Mouse (Mus musculus) myocyte (in vitro differentiated cells): ENCODE measurements around the gene Afg3l1. TPM values are rescaled to one million over a fixed set of nuclear protein-coding genes. Genes with fewer than 3 reads are reported as not detected.

Experiments
- H3K27me3 ChIP-seq: one replicate; pipeline ENCODE4 v1.6.1; 2011; ENCODE audit not compliant: control insufficient read depth, insufficient read depth, insufficient read length
- H3K36me3 ChIP-seq: one replicate; pipeline ENCODE4 v1.6.1; 2011; ENCODE audit not compliant: control insufficient read depth, insufficient read depth
- H3K4me2 ChIP-seq: one replicate; pipeline ENCODE4 v1.6.1; 2011; ENCODE audit warnings: low read depth, control low read depth
- H3K4me3 ChIP-seq: one replicate; pipeline ENCODE4 v1.5.1; 2011; ENCODE audit warnings: mild to moderate bottlenecking, control low read depth, moderate library complexity
- H3K79me2 ChIP-seq: one replicate; pipeline ENCODE4 v1.6.1; 2011; ENCODE audit not compliant: control insufficient read depth, insufficient read depth
- H3ac ChIP-seq: one replicate; pipeline ENCODE4 v1.6.1; 2011; ENCODE audit not compliant: control insufficient read depth, insufficient read length
- CEBPB ChIP-seq: IDR thresholded peaks from 2 replicates; pipeline ENCODE4 v1.6.1; 2011; ENCODE audit warnings: mild to moderate bottlenecking, moderate library complexity; ENCODE audit not compliant: poor library complexity, insufficient read depth, severe bottlenecking
- E2F4 ChIP-seq: IDR thresholded peaks from one replicate; pipeline ENCODE4 v1.6.1; 2011; ENCODE audit warnings: mild to moderate bottlenecking, control low read depth, moderate library complexity; ENCODE audit not compliant: insufficient read depth
- MAX ChIP-seq: IDR thresholded peaks from one replicate; pipeline ENCODE4 v1.6.1; 2011; ENCODE audit warnings: low read depth, mild to moderate bottlenecking, control low read depth
- MYOD1 ChIP-seq, 3 experiments: IDR thresholded peaks; one replicate each; pipeline ENCODE4 v1.6.1; 2011; ENCODE audit warnings: control low read depth in 2 of 3, low read depth in 2 of 3, mild to moderate bottlenecking in 2 of 3, moderate library complexity in 1 of 3; ENCODE audit not compliant: insufficient read length in 2 of 3, control insufficient read depth in 1 of 3
- MYOG ChIP-seq, 3 experiments: IDR thresholded peaks; one replicate each; pipeline ENCODE4 v1.6.1; 2011; ENCODE audit warnings: control low read depth in 2 of 3, low read depth in 2 of 3, mild to moderate bottlenecking in 2 of 3; ENCODE audit not compliant: insufficient read length in 2 of 3, control insufficient read depth in 1 of 3, insufficient read depth in 1 of 3
- POLR2A ChIP-seq: IDR thresholded peaks from one replicate; pipeline ENCODE4 v1.6.1; 2011; ENCODE audit warnings: low read depth, mild to moderate bottlenecking, control low read depth, moderate library complexity; ENCODE audit not compliant: insufficient read length
- POLR2AphosphoS2 ChIP-seq: IDR thresholded peaks from one replicate; pipeline ENCODE4 v1.6.1; 2011; ENCODE audit warnings: low read depth, control low read depth; ENCODE audit not compliant: insufficient read length
- REST ChIP-seq: IDR thresholded peaks from one replicate; pipeline ENCODE4 v1.6.1; 2011; ENCODE audit warnings: mild to moderate bottlenecking, control low read depth, moderate library complexity; ENCODE audit not compliant: insufficient read depth, insufficient read length
- SRF ChIP-seq: IDR thresholded peaks from one replicate; pipeline ENCODE4 v1.6.1; 2011; ENCODE audit warnings: low read depth; ENCODE audit not compliant: control insufficient read depth, insufficient read length
- TCF12 ChIP-seq: IDR thresholded peaks from one replicate; pipeline ENCODE4 v1.6.1; 2011; ENCODE audit warnings: mild to moderate bottlenecking, control low read depth; ENCODE audit not compliant: poor library complexity, insufficient read depth, severe bottlenecking
- TCF3 ChIP-seq: IDR thresholded peaks from one replicate; pipeline ENCODE4 v1.6.1; 2011; ENCODE audit warnings: low read depth, control low read depth; ENCODE audit not compliant: insufficient read length
- USF1 ChIP-seq: IDR thresholded peaks from one replicate; pipeline ENCODE4 v1.6.1; 2011; ENCODE audit warnings: low read depth, mild to moderate bottlenecking, control low read depth, moderate library complexity
- polyA plus RNA-seq: library from polyadenylated mRNA; unstranded; fragments of >200 nt; fragmentation: generic; extraction: Trizol; gene quantifications from one replicate; pipeline ENCODE4 v1.2.1, GENCODE M21; 2012; ENCODE audit warnings: missing spikeins

Gene Afg3l1
- polyA plus RNA-seq, 1 experiment, result 35.0 TPM

- H3K79me2 ChIP-seq, result peaks cover 23% of the 10 kb centered on the region
- no peak for TF ChIP-seq E2F4
- no peak for TF ChIP-seq POLR2A
- no peak for TF ChIP-seq TCF3
- no peak for TF ChIP-seq MYOG (IDR thresholded peaks at IDR 0.05; ENCODE audit: control insufficient read depth in 1 of 3, insufficient read depth in 1 of 3, insufficient read length in 2 of 3, low read depth in 2 of 3)
- TF ChIP-seq MYOD1 (IDR thresholded peaks at IDR 0.05; ENCODE audit: control insufficient read depth in 1 of 3, insufficient read length in 2 of 3, low read depth in 2 of 3), result no peak
- TF ChIP-seq REST, result no peak
- no peak for TF ChIP-seq TCF12
- TF ChIP-seq USF1, result no peak
- TF ChIP-seq CEBPB, result no peak
- H3K4me2 ChIP-seq, result no peak overlapping the region
- no peak overlapping the region for H3K4me3 ChIP-seq
- no peaks in the 10 kb centered on the region for H3K27me3 ChIP-seq
- no peak overlapping the region for H3ac ChIP-seq
- H3K36me3 ChIP-seq, result peaks cover 39% of the 10 kb centered on the region
Measured at GRCm38 (mm10) chr8:123482627-123483026, 4.9 kb downstream of the Afg3l1 start.

- Histone ChIP-seq H3K27me3 (no peaks in the 10 kb centered on the region), H3ac (no peak overlapping the region), H3K4me3 (no peak overlapping the region), H3K36me3 (peaks cover 54% of the 10 kb centered on the region), H3K79me2 (no peaks in the 10 kb centered on the region), H3K4me2 (no peak overlapping the region)
- TF ChIP-seq MYOG (IDR thresholded peaks at IDR 0.05; ENCODE audit: control insufficient read depth in 1 of 3, insufficient read depth in 1 of 3, insufficient read length in 2 of 3, low read depth in 2 of 3) (no peak), MYOD1 (IDR thresholded peaks at IDR 0.05; ENCODE audit: control insufficient read depth in 1 of 3, insufficient read length in 2 of 3, low read depth in 2 of 3) (no peak), TCF3 (no peak), SRF (no peak), MAX (no peak), POLR2A (no peak), REST (no peak), E2F4 (no peak), POLR2AphosphoS2 (no peak), USF1 (no peak)
Measured at GRCm38 (mm10) chr8:123491280-123492075, 13.8 kb downstream of the Afg3l1 start.

GRCm38 (mm10) chr8:123492898-123493297 is 15.2 kb downstream of the Afg3l1 start:
- no peak overlapping the region for H3ac ChIP-seq
- H3K79me2 ChIP-seq, result no peaks in the 10 kb centered on the region
- TF ChIP-seq MAX (no peak), TCF3 (no peak), POLR2AphosphoS2 (no peak), E2F4 (no peak), SRF (no peak), CEBPB (no peak), USF1 (no peak), MYOD1 (IDR thresholded peaks at IDR 0.05; ENCODE audit: control insufficient read depth in 1 of 3, insufficient read length in 2 of 3, low read depth in 2 of 3) (no peak), TCF12 (no peak), MYOG (IDR thresholded peaks at IDR 0.05; ENCODE audit: control insufficient read depth in 1 of 3, insufficient read depth in 1 of 3, insufficient read length in 2 of 3, low read depth in 2 of 3) (no peak)
- H3K4me2 ChIP-seq, result no peak overlapping the region
- H3K36me3 ChIP-seq, result peaks cover 47% of the 10 kb centered on the region
- no peak overlapping the region for H3K4me3 ChIP-seq
- H3K27me3 ChIP-seq, result no peaks in the 10 kb centered on the region

- H3K27me3 ChIP-seq, result no peaks in the 10 kb centered on the region
- H3K4me2 ChIP-seq, result no peak overlapping the region
- no peaks in the 10 kb centered on the region for H3K79me2 ChIP-seq
- peaks cover 51% of the 10 kb centered on the region for H3K36me3 ChIP-seq
- no peak overlapping the region for H3ac ChIP-seq
- TF ChIP-seq POLR2AphosphoS2 (no peak), E2F4 (no peak), CEBPB (no peak), MYOG (IDR thresholded peaks at IDR 0.05; ENCODE audit: control insufficient read depth in 1 of 3, insufficient read depth in 1 of 3, insufficient read length in 2 of 3, low read depth in 2 of 3) (no peak), MYOD1 (IDR thresholded peaks at IDR 0.05; ENCODE audit: control insufficient read depth in 1 of 3, insufficient read length in 2 of 3, low read depth in 2 of 3) (no peak), USF1 (no peak), MAX (no peak), REST (no peak), TCF12 (no peak), TCF3 (no peak), POLR2A (no peak), SRF (no peak)
- H3K4me3 ChIP-seq, result no peak overlapping the region
Measured at GRCm38 (mm10) chr8:123497699-123498098, 20.0 kb downstream of the Afg3l1 start.
